ENCODE assay signal across 9 mouse cellular contexts in genomic region chr13:67844853-67845194, GRCm38 (mm10). TPM values are rescaled to one million over a fixed set of nuclear protein-coding genes. Genes with fewer than 3 reads are reported as not detected.
DNase-seq lines count a peak whose midpoint lies in the region; ATAC-seq and TF ChIP-seq lines count a peak whose summit lies in the region.
"Had no signal": no experiment of that assay in that cellular context is flagged by ENCODE, and none has a peak within 500 bp of the region (broad histone marks: within the 10 kb centered on the region; RNA-seq: fewer than 3 reads in every experiment).

No protein-coding gene starts in this region.

- peak overlapping the region; percentile 51 for H3K9ac ChIP-seq in forebrain, postnatal 0 days
- H3K9ac ChIP-seq in liver, embryonic 14.5 days (replicated peaks): no peak overlapping the region

- H3K27ac ChIP-seq in gastrocnemius, adult 2 months: no peak overlapping the region
- no peak overlapping the region for H3K27ac ChIP-seq in forebrain, postnatal 0 days (ENCODE audit: low read depth, low read length)
- H3K27ac ChIP-seq in liver, embryonic 14.5 days: no peak overlapping the region

- ATAC-seq in forebrain, postnatal 0 days: peak; percentile 38
- ATAC-seq in liver, embryonic 14.5 days (ENCODE audit: insufficient read depth): no peak

- DNase-seq in gastrocnemius, adult 2 months: no peak
- DNase-seq in gastrocnemius, adult 18-20 months (ENCODE audit: low spot score): no peak
- no peak for DNase-seq in forebrain, postnatal 0 days
- no peak for DNase-seq in liver, embryonic 14.5 days (ENCODE audit: low read depth in 3 of 3, low spot score in 3 of 3)
- DNase-seq in urinary bladder, adult 2 months (ENCODE audit: low spot score): no peak
- DNase-seq in testis, postnatal 14 days (ENCODE audit: low spot score): no peak
- DNase-seq in left cerebral cortex, postnatal 4 days: no peak

- no peak for TF ChIP-seq CTCF in gastrocnemius, adult 2 months (IDR thresholded peaks at IDR 0.05)
- no peak for TF ChIP-seq CTCF in E14TG2a.4 (conservative IDR thresholded peaks at IDR 0.05; ENCODE audit: low read length)
- TF ChIP-seq CTCF in forebrain, postnatal 0 days (IDR thresholded peaks at IDR 0.05; ENCODE audit: low read depth): no peak
- TF ChIP-seq CTCF in liver, embryonic 14.5 days (IDR thresholded peaks at IDR 0.05; ENCODE audit: low read depth): no peak

- intact Hi-C loops in gastrocnemius, adult 2 months (cut with DNase I): loop anchor here (5.0 kb wide), 2 partner anchors 163 to 208 kb away; partner anchors contain the start of genes Gm49345 and Zfp729a
- intact Hi-C loops in left cerebral cortex, postnatal 4 days (cut with DNase I): no loop called here

- no peaks in the 10 kb centered on the region for H3K27me3 ChIP-seq in E14TG2a.4 (ENCODE audit: insufficient read depth, low read length)
- no peaks in the 10 kb centered on the region for H3K27me3 ChIP-seq in forebrain, postnatal 0 days (ENCODE audit: insufficient read depth, low read length)
- H3K27me3 ChIP-seq in liver, embryonic 14.5 days (ENCODE audit: control insufficient read depth, insufficient read depth, low read length): no peaks in the 10 kb centered on the region

- WGBS in forebrain, postnatal 0 days: 15% methylated on average over 8 of the region's 8 CpGs
- 27% methylated on average over 8 of the region's 8 CpGs for WGBS in liver, embryonic 14.5 days (ENCODE audit: insufficient replicate concordance)

- H3K4me3 ChIP-seq in gastrocnemius, adult 2 months: peak overlapping the region; percentile 66
- peak overlapping the region; percentile 51; the same call in 1 of the 2 replicates for H3K4me3 ChIP-seq in E14TG2a.4 (replicated peaks; ENCODE audit: low read length)
- peak overlapping the region; percentile 42 for H3K4me3 ChIP-seq in forebrain, postnatal 0 days (ENCODE audit: low read depth, low read length)
- H3K4me3 ChIP-seq in liver, embryonic 14.5 days (ENCODE audit: insufficient read depth in 1 of 2, low read depth in 2 of 2, low read length in 2 of 2): 0 out of 4 replicates have a peak overlapping the region, but pooled peaks of 1 of the 2 experiments have one; percentile 49

- H3K4me1 ChIP-seq in E14TG2a.4 (replicated peaks; ENCODE audit: low read depth, low read length): peaks cover 65% of the 10 kb centered on the region
- H3K4me1 ChIP-seq in forebrain, postnatal 0 days (ENCODE audit: insufficient read depth): no peaks in the 10 kb centered on the region
- H3K4me1 ChIP-seq in liver, embryonic 14.5 days (replicated peaks; ENCODE audit: control insufficient read depth in 2 of 2, insufficient read depth in 2 of 2, low read length in 1 of 2): peaks cover 0 to 4% of the 10 kb centered on the region in 2 experiments; a peak in 2 of 4 replicates

- H3K4me2 ChIP-seq in forebrain, postnatal 0 days (ENCODE audit: low read depth): peak overlapping the region; percentile 56
- H3K4me2 ChIP-seq in liver, embryonic 14.5 days (ENCODE audit: low read depth): peak overlapping the region; percentile 46

- no peaks in the 10 kb centered on the region for H3K9me3 ChIP-seq in E14TG2a.4 (ENCODE audit: low read length)
- H3K9me3 ChIP-seq in forebrain, postnatal 0 days (ENCODE audit: low read length): no peaks in the 10 kb centered on the region
- no peaks in the 10 kb centered on the region for H3K9me3 ChIP-seq in liver, embryonic 14.5 days (ENCODE audit: control insufficient read depth, low read length)

- no peak for TF ChIP-seq EP300 in liver, embryonic 14.5 days (IDR thresholded peaks at IDR 0.05; ENCODE audit: low read depth)

- H3K36me3 ChIP-seq in E14TG2a.4 (ENCODE audit: insufficient read depth, low read length): no peaks in the 10 kb centered on the region
- H3K36me3 ChIP-seq in forebrain, postnatal 0 days (ENCODE audit: insufficient read depth): no peaks in the 10 kb centered on the region
- H3K36me3 ChIP-seq in liver, embryonic 14.5 days (replicated peaks; ENCODE audit: control insufficient read depth, insufficient read depth, low read depth): no peaks in the 10 kb centered on the region

RNA-seq across cellular contexts. Expression of gene Gm10037, which starts 13.9 kb away (rescaled TPM):
- total RNA-seq in gastrocnemius, adult 2 months (2021): 1 to 10 TPM in 1 of 2 experiments, under 1 TPM in 1; 0.64 to 1.1 TPM
- total RNA-seq in gastrocnemius, adult 18-20 months (2021): under 1 TPM; 0.62 to 0.93 TPM
- total RNA-seq in forebrain, postnatal 0 days (2014; rRNA removed): 3.4 and 4.3 TPM in 2 replicates
- 4.4 and 5.8 TPM in 2 replicates for polyA plus RNA-seq in forebrain, postnatal 0 days (2015; fragmentation: Nextera tagmentation; extraction: Ambion mirVana)
- polyA plus RNA-seq in liver, embryonic 14.5 days (2012; rRNA removed): 0.26 and 0.31 TPM in 2 replicates
- 0.28 and 1.0 TPM in 2 replicates for polyA plus RNA-seq in liver, embryonic 14.5 days (2014; fragmentation: Nextera tagmentation; extraction: Ambion mirVana)
- polyA plus RNA-seq in urinary bladder, adult 2 months (2012; rRNA removed): 3.7 TPM in 2 replicates
- total RNA-seq in left cerebral cortex, postnatal 4 days (2021): 1 to 10 TPM; 3.8 to 5.3 TPM

RNA-seq across cellular contexts. Expression of gene BC048507, which starts 18.3 kb away (rescaled TPM):
- total RNA-seq in gastrocnemius, adult 2 months (2021): not detected
- not detected for total RNA-seq in gastrocnemius, adult 18-20 months (2021)
- not detected in 2 replicates for total RNA-seq in forebrain, postnatal 0 days (2014; rRNA removed)
- not detected in 2 replicates for polyA plus RNA-seq in forebrain, postnatal 0 days (2015; fragmentation: Nextera tagmentation; extraction: Ambion mirVana)
- not detected in 2 replicates for polyA plus RNA-seq in liver, embryonic 14.5 days (2012; rRNA removed)
- not detected in 2 replicates for polyA plus RNA-seq in liver, embryonic 14.5 days (2014; fragmentation: Nextera tagmentation; extraction: Ambion mirVana)
- polyA plus RNA-seq in urinary bladder, adult 2 months (2012; rRNA removed): not detected in 2 replicates
- not detected for total RNA-seq in left cerebral cortex, postnatal 4 days (2021)
- total RNA-seq: left cerebral cortex, postnatal 25 days had no signal

RNA-seq across cellular contexts. Expression of gene Zfp273, which starts 31.3 kb away (rescaled TPM):
- total RNA-seq in gastrocnemius, adult 2 months (2021): 1 to 10 TPM; 1.6 to 1.8 TPM
- 1 to 10 TPM; 1.2 to 1.8 TPM for total RNA-seq in gastrocnemius, adult 18-20 months (2021)
- 14.5 and 14.7 TPM in 2 replicates for total RNA-seq in forebrain, postnatal 0 days (2014; rRNA removed)
- 7.4 and 8.7 TPM in 2 replicates for polyA plus RNA-seq in forebrain, postnatal 0 days (2015; fragmentation: Nextera tagmentation; extraction: Ambion mirVana)
- 0.31 and 0.63 TPM in 2 replicates for polyA plus RNA-seq in liver, embryonic 14.5 days (2012; rRNA removed)
- polyA plus RNA-seq in liver, embryonic 14.5 days (2014; fragmentation: Nextera tagmentation; extraction: Ambion mirVana): 0.89 and 0.91 TPM in 2 replicates
- polyA plus RNA-seq in urinary bladder, adult 2 months (2012; rRNA removed): 3.4 and 3.9 TPM in 2 replicates
- total RNA-seq in left cerebral cortex, postnatal 4 days (2021): 10 to 100 TPM in 1 of 2 experiments, 1 to 10 TPM in 1; 7.9 to 11.2 TPM
